Mouse (Mus musculus): Measurements from ENCODE around the gene Chst3. TPM values are rescaled to one million over a fixed set of nuclear protein-coding genes. Genes with fewer than 3 reads are reported as not detected.
"Not testable (repeated sequence)": the region's sequence is repeated elsewhere in the genome, so short reads cannot be mapped to it uniquely, and the experiment has no call there.

Chst3 gene
- total and polyA plus RNA-seq, 3 experiments: 4.4 to 12.2 (median 7.5) TPM

GRCm38 (mm10) chr10:60237475-60238154 lies 18.6 kb upstream of the Chst3 start:
- peaks cover 15% of the 10 kb centered on the region for H3K9me3 ChIP-seq (replicated peaks; ENCODE audit: low read length)
- H3K27me3 ChIP-seq (replicated peaks): no peaks in the 10 kb centered on the region
- no peak overlapping the region for H3K27ac ChIP-seq (ENCODE audit: insufficient read depth, low read depth)
- no peak for TF ChIP-seq ETS1 (conservative IDR thresholded peaks at IDR 0.05; ENCODE audit: low read depth, low read length)
- peak; percentile 96 for TF ChIP-seq RAD21 (IDR thresholded peaks at IDR 0.05; ENCODE audit: low read depth, low read length)
- no peak for TF ChIP-seq USF1 (IDR thresholded peaks at IDR 0.05; ENCODE audit: low read depth, low read length)
- TF ChIP-seq JUN (IDR thresholded peaks at IDR 0.05; ENCODE audit: insufficient read depth, low read depth, low read length): no peak
- TF ChIP-seq ZC3H11A (IDR thresholded peaks at IDR 0.05; ENCODE audit: low read depth, low read length): peak; percentile 82
- no peak for TF ChIP-seq MEF2A (IDR thresholded peaks at IDR 0.05; ENCODE audit: borderline replicate concordance, low read depth, low read length)
- TF ChIP-seq BHLHE40 (IDR thresholded peaks at IDR 0.05; ENCODE audit: low read depth, low read length): no peak
- no peak for TF ChIP-seq ZMIZ1 (IDR thresholded peaks at IDR 0.05; ENCODE audit: low read depth, low read length)
- no peak for TF ChIP-seq TCF12 (IDR thresholded peaks at IDR 0.05; ENCODE audit: low read depth, low read length)
- no peak for TF ChIP-seq SIN3A (IDR thresholded peaks at IDR 0.05; ENCODE audit: low read length)
- peak; percentile 94 to 95 for TF ChIP-seq CTCF (conservative IDR thresholded peaks at IDR 0.05 in 1 of 2, IDR thresholded peaks at IDR 0.05 in 1 of 2; ENCODE audit: low read depth in 2 of 2, low read length in 2 of 2)
- TF ChIP-seq CHD1 (IDR thresholded peaks at IDR 0.05; ENCODE audit: low read depth, low read length): no peak
- no peak for TF ChIP-seq MAX (IDR thresholded peaks at IDR 0.05; ENCODE audit: low read length)
- no peak for TF ChIP-seq EP300 (IDR thresholded peaks at IDR 0.05; ENCODE audit: low read length)
- TF ChIP-seq SMC3 (IDR thresholded peaks at IDR 0.05; ENCODE audit: low read depth, low read length): peak; percentile 96
- 0 out of 2 replicates have a peak, but pooled peaks have one; percentile 19 for TF ChIP-seq MYC (IDR thresholded peaks at IDR 0.05; ENCODE audit: low read depth, low read length)
- TF ChIP-seq MXI1 (IDR thresholded peaks at IDR 0.05; ENCODE audit: low read depth, low read length): no peak
- H3K9ac ChIP-seq (ENCODE audit: insufficient read depth, low read depth): no peak overlapping the region
- dilution Hi-C loops (cut with MboI; ENCODE audit: extremely low pct_ligation_motif_present, extremely low pct_unique_long_range_greater_than_20kb, low sequenced_read_pairs) (no loop called here), in situ Hi-C loops (cut with MboI; ENCODE audit: low pct_ligation_motif_present, low pct_unique_long_range_greater_than_20kb, low sequenced_read_pairs) (loop anchor here (10.0 kb wide), 2 partner anchors 233 to 343 kb away; partner anchors contain the start of genes Anapc16 and Ascc1)
- no peaks in the 10 kb centered on the region for H3K36me3 ChIP-seq (replicated peaks in 1 of 2; ENCODE audit: control insufficient read depth in 1 of 2, insufficient read depth in 1 of 2, low read length in 1 of 2)
- H3K4me1 ChIP-seq (ENCODE audit: control insufficient read depth in 1 of 2, insufficient read depth in 2 of 2): peaks cover 8 to 27% of the 10 kb centered on the region in 2 experiments; a peak in 3 of 4 replicates
- no peak overlapping the region for H3K4me3 ChIP-seq (replicated peaks in 1 of 3; ENCODE audit: low read depth in 2 of 3, low read length in 2 of 3, poor library complexity in 1 of 3)
- H3K79me2 ChIP-seq (replicated peaks; ENCODE audit: control insufficient read depth, extremely low read depth, insufficient read depth, poor library complexity, severe bottlenecking): no peaks in the 10 kb centered on the region
- DNase-seq (ENCODE audit: extremely low read depth): peak; percentile 84
- H3K4me2 ChIP-seq (ENCODE audit: insufficient read depth, low read depth, poor library complexity, severe bottlenecking): no peak overlapping the region

GRCm38 (mm10) chr10:60235876-60236275 lies 16.8 kb upstream of the Chst3 start:
- H3K79me2 ChIP-seq (replicated peaks; ENCODE audit: control insufficient read depth, extremely low read depth, insufficient read depth, poor library complexity, severe bottlenecking); H3K4me3 ChIP-seq (replicated peaks in 1 of 3; ENCODE audit: low read depth in 2 of 3, low read length in 2 of 3, poor library complexity in 1 of 3); H3K9ac ChIP-seq (ENCODE audit: insufficient read depth, low read depth); DNase-seq (ENCODE audit: extremely low read depth); H3K27me3 ChIP-seq (replicated peaks); H3K36me3 ChIP-seq (replicated peaks in 1 of 2; ENCODE audit: control insufficient read depth in 1 of 2, insufficient read depth in 1 of 2, low read length in 1 of 2); H3K27ac ChIP-seq (ENCODE audit: insufficient read depth, low read depth); dilution Hi-C loops (cut with MboI; ENCODE audit: extremely low pct_ligation_motif_present, extremely low pct_unique_long_range_greater_than_20kb, low sequenced_read_pairs); H3K4me2 ChIP-seq (ENCODE audit: insufficient read depth, low read depth, poor library complexity, severe bottlenecking): not testable (repeated sequence)
- Histone ChIP-seq H3K9me3 (replicated peaks; ENCODE audit: low read length) (peaks cover 14% of the 10 kb centered on the region), H3K4me1 (ENCODE audit: control insufficient read depth in 1 of 2, insufficient read depth in 2 of 2) (peaks cover 10 to 38% of the 10 kb centered on the region in 2 experiments)
- in situ Hi-C loops (cut with MboI; ENCODE audit: low pct_ligation_motif_present, low pct_unique_long_range_greater_than_20kb, low sequenced_read_pairs): loop anchor here (10.0 kb wide), 2 partner anchors 231 to 341 kb away; partner anchors contain the start of genes Anapc16 and Ascc1
